Mouse (Mus musculus) MEL (cell line): ENCODE measurements around the gene Pfn1. TPM values are rescaled to one million over a fixed set of nuclear protein-coding genes. Genes with fewer than 3 reads are reported as not detected.

Source experiments
- DNase-seq: peaks from one replicate; pipeline ENCODE4 v3.0.0; 2011; ENCODE audit warnings: low read depth, low spot score
- H3K27ac ChIP-seq: 2 replicates; pipeline ENCODE4 v1.5.1; 2012; ENCODE audit warnings: low read depth, mild to moderate bottlenecking, control low read depth, low read length, moderate library complexity; ENCODE audit not compliant: control insufficient read depth
- H3K27me3 ChIP-seq, 2 experiments: fragments of 150-350 bp in 1 of 2; sonication (generic) in 1 of 2; 2 replicates each; pipeline ENCODE4 v1.6.1; 2012; ENCODE audit warnings: low read length in 2 of 2, mild to moderate bottlenecking in 2 of 2, improper control_type of control experiment in 1 of 2, moderate library complexity in 1 of 2; ENCODE audit not compliant: insufficient read depth in 2 of 2, control insufficient read depth in 1 of 2
- H3K36me3 ChIP-seq, 2 experiments: 2 replicates each; pipeline ENCODE4 v1.6.1; 2012 to 2014; ENCODE audit warnings: low read length in 2 of 2, improper control_type of control experiment in 1 of 2, inconsistent platforms in 1 of 2, mild to moderate bottlenecking in 1 of 2; ENCODE audit not compliant: insufficient read depth in 2 of 2, control insufficient read depth in 1 of 2
- H3K4me1 ChIP-seq, 2 experiments: fragments of 150-350 bp in 1 of 2; sonication (generic) in 1 of 2; 2 replicates each; pipeline ENCODE4 v1.6.1; 2012; ENCODE audit warnings: low read length in 2 of 2, improper control_type of control experiment in 1 of 2, mild to moderate bottlenecking in 1 of 2; ENCODE audit not compliant: insufficient read depth in 2 of 2, control insufficient read depth in 1 of 2
- H3K4me3 ChIP-seq, 2 experiments: fragments of 150-350 bp in 1 of 2; sonication (generic) in 1 of 2; 2 replicates each; pipeline ENCODE4 v1.5.1; 2012; ENCODE audit warnings: low read depth in 2 of 2, low read length in 2 of 2, mild to moderate bottlenecking in 2 of 2, moderate library complexity in 2 of 2, control low read depth in 1 of 2, improper control_type of control experiment in 1 of 2; ENCODE audit not compliant: control insufficient read depth in 1 of 2, insufficient read depth in 1 of 2
- H3K79me2 ChIP-seq: 2 replicates; pipeline ENCODE4 v1.6.1; 2012; ENCODE audit warnings: mild to moderate bottlenecking, low read length, moderate library complexity; ENCODE audit not compliant: control insufficient read depth, poor library complexity, insufficient read depth
- H3K9ac ChIP-seq: 2 replicates; pipeline ENCODE4 v1.6.1; 2012; ENCODE audit warnings: low read depth, mild to moderate bottlenecking, control low read depth, low read length, moderate library complexity; ENCODE audit not compliant: control insufficient read depth, poor library complexity, severe bottlenecking
- H3K9me3 ChIP-seq: fragments of 150-350 bp; sonication (generic); replicated peaks from 2 replicates; pipeline ENCODE4 v1.6.1; 2012; ENCODE audit warnings: mild to moderate bottlenecking, low read length, improper control_type of control experiment, moderate library complexity; ENCODE audit not compliant: insufficient read depth
- CHD1 ChIP-seq: IDR thresholded peaks from 2 replicates; pipeline ENCODE4 v1.6.1; 2012; ENCODE audit warnings: low read depth, mild to moderate bottlenecking, inconsistent platforms, low read length, improper control_type of control experiment
- CTCF ChIP-seq, 3 experiments: IDR thresholded peaks in 2 of 3; conservative IDR thresholded peaks in 1 of 3; 2 replicates each; pipeline ENCODE4 v1.5.1; 2011 to 2012; ENCODE audit warnings: low read length in 3 of 3, low read depth in 2 of 3, mild to moderate bottlenecking in 2 of 3, improper control_type of control experiment in 1 of 3, inconsistent platforms in 1 of 3, mixed read lengths in 1 of 3, moderate library complexity in 1 of 3; ENCODE audit not compliant: control insufficient read depth in 1 of 3, insufficient read depth in 1 of 3, poor library complexity in 1 of 3, severe bottlenecking in 1 of 3
- EP300 ChIP-seq, 2 experiments: IDR thresholded peaks; 2 replicates each; pipeline ENCODE4 v1.6.1; 2011; ENCODE audit warnings: improper control_type of control experiment in 2 of 2, low read length in 2 of 2, low read depth in 1 of 2, mild to moderate bottlenecking in 1 of 2
- ETS1 ChIP-seq: IDR thresholded peaks from 2 replicates; pipeline ENCODE4 v1.6.1; 2012; ENCODE audit warnings: low read depth, mild to moderate bottlenecking, inconsistent platforms, low read length, improper control_type of control experiment, moderate library complexity
- GABPA ChIP-seq: IDR thresholded peaks from 2 replicates; pipeline ENCODE4 v1.6.1; 2012; ENCODE audit warnings: low read depth, mild to moderate bottlenecking, inconsistent platforms, low read length, improper control_type of control experiment, moderate library complexity
- HCFC1 ChIP-seq: IDR thresholded peaks from 2 replicates; pipeline ENCODE4 v1.6.1; 2012; ENCODE audit warnings: low read depth, mild to moderate bottlenecking, inconsistent platforms, low read length, improper control_type of control experiment, moderate library complexity
- JUND ChIP-seq: IDR thresholded peaks from 2 replicates; pipeline ENCODE4 v1.6.1; 2011; ENCODE audit warnings: low read depth, mild to moderate bottlenecking, improper control_type of control experiment, low read length
- MAFK ChIP-seq: IDR thresholded peaks from 2 replicates; pipeline ENCODE4 v1.6.1; 2011; ENCODE audit warnings: low read depth, mild to moderate bottlenecking, low read length, improper control_type of control experiment, borderline replicate concordance
- MAX ChIP-seq: IDR thresholded peaks from 2 replicates; pipeline ENCODE4 v1.6.1; 2011; ENCODE audit warnings: low read length, improper control_type of control experiment
- MAZ ChIP-seq: IDR thresholded peaks from 2 replicates; pipeline ENCODE4 v1.6.1; 2012; ENCODE audit warnings: low read depth, mild to moderate bottlenecking, inconsistent platforms, low read length, improper control_type of control experiment
- MEF2A ChIP-seq: IDR thresholded peaks from 2 replicates; pipeline ENCODE4 v1.6.1; 2014; ENCODE audit warnings: low read depth, mild to moderate bottlenecking, inconsistent platforms, low read length, improper control_type of control experiment; ENCODE audit not compliant: poor library complexity, insufficient replicate concordance, severe bottlenecking; ENCODE audit errors: extremely low read depth
- MXI1 ChIP-seq: IDR thresholded peaks from 2 replicates; pipeline ENCODE4 v1.6.1; 2011; ENCODE audit warnings: mild to moderate bottlenecking, low read depth, low read length, improper control_type of control experiment
- MYC ChIP-seq: IDR thresholded peaks from 2 replicates; pipeline ENCODE4 v1.6.1; 2011; ENCODE audit warnings: low read depth, mild to moderate bottlenecking, low read length, improper control_type of control experiment, moderate library complexity
- NELFE ChIP-seq: IDR thresholded peaks from 2 replicates; pipeline ENCODE4 v1.6.1; 2011; ENCODE audit warnings: low read depth, low read length, improper control_type of control experiment
- RAD21 ChIP-seq: IDR thresholded peaks from 2 replicates; pipeline ENCODE4 v1.6.1; 2011; ENCODE audit warnings: mild to moderate bottlenecking, low read depth, low read length, improper control_type of control experiment
- SMC3 ChIP-seq: IDR thresholded peaks from 2 replicates; pipeline ENCODE4 v1.6.1; 2011; ENCODE audit warnings: low read depth, low read length, improper control_type of control experiment
- TAL1 ChIP-seq: IDR thresholded peaks from 2 replicates; pipeline ENCODE4 v1.6.1; 2012; ENCODE audit warnings: mild to moderate bottlenecking, inconsistent platforms, low read length, moderate library complexity, mixed read lengths
- TBP ChIP-seq: IDR thresholded peaks from 2 replicates; pipeline ENCODE4 v1.8.0; 2011; ENCODE audit warnings: low read depth, low read length, improper control_type of control experiment
- TCF12 ChIP-seq: IDR thresholded peaks from 2 replicates; pipeline ENCODE4 v1.6.1; 2014; ENCODE audit warnings: low read depth, mild to moderate bottlenecking, inconsistent platforms, low read length, improper control_type of control experiment, moderate library complexity
- UBTF ChIP-seq: IDR thresholded peaks from 2 replicates; pipeline ENCODE4 v1.6.1; 2012; ENCODE audit warnings: low read depth, mild to moderate bottlenecking, inconsistent platforms, low read length, improper control_type of control experiment, moderate library complexity, borderline replicate concordance; ENCODE audit not compliant: insufficient read depth
- USF2 ChIP-seq, 2 experiments: IDR thresholded peaks; 2 replicates each; pipeline ENCODE4 v1.6.1; 2011 to 2012; ENCODE audit warnings: improper control_type of control experiment in 2 of 2, low read length in 2 of 2, borderline replicate concordance in 1 of 2, inconsistent platforms in 1 of 2, low read depth in 1 of 2, mild to moderate bottlenecking in 1 of 2; ENCODE audit not compliant: insufficient read depth in 1 of 2
- ZC3H11A ChIP-seq: IDR thresholded peaks from 2 replicates; pipeline ENCODE4 v1.6.1; 2012; ENCODE audit warnings: low read depth, mild to moderate bottlenecking, inconsistent platforms, low read length, improper control_type of control experiment
- ZNF384 ChIP-seq: IDR thresholded peaks from 2 replicates; pipeline ENCODE4 v1.6.1; 2012; ENCODE audit warnings: low read depth, mild to moderate bottlenecking, inconsistent platforms, low read length, improper control_type of control experiment
- polyA plus RNA-seq, 2 experiments: library from polyadenylated mRNA; stranded (reverse) in 1 of 2; unstranded in 1 of 2; fragments of >175 nt in 1 of 2; fragments of >200 nt in 1 of 2; gene quantifications; 2 replicates each; pipeline versions ENCODE4 v1.2.1 to v1.2.4; 2012; ENCODE audit warnings: low replicate concordance in 2 of 2, low read depth in 1 of 2; ENCODE audit not compliant: insufficient read length in 2 of 2, insufficient read depth in 1 of 2, missing spikeins in 1 of 2
- total RNA-seq: library from RNA; depleted of rRNA; stranded (reverse); fragments of 300-350 nt; gene quantifications from 2 replicates; pipeline ENCODE4 v1.2.3, GENCODE M21; 2012

The Pfn1 gene
- total and polyA plus RNA-seq, 3 experiments, result 1,332 to 5,980 (median 2,392) TPM

- H3K9ac ChIP-seq, result peak overlapping the region; percentile 90
- no peaks in the 10 kb centered on the region for H3K27me3 ChIP-seq
- peaks cover 18% of the 10 kb centered on the region for H3K79me2 ChIP-seq
- no peak overlapping the region for H3K4me3 ChIP-seq
- no peaks in the 10 kb centered on the region for H3K9me3 ChIP-seq
- no peak for TF ChIP-seq MAFK
- no peak for TF ChIP-seq ETS1
- TF ChIP-seq ZC3H11A, result no peak
- no peak for TF ChIP-seq JUND
- TF ChIP-seq USF2 (IDR thresholded peaks at IDR 0.05; ENCODE audit: borderline replicate concordance in 1 of 2, insufficient read depth in 1 of 2, low read depth in 1 of 2, low read length in 2 of 2), result no peak
- no peak for TF ChIP-seq TBP
- no peak for TF ChIP-seq UBTF
- peaks cover 2 to 24% of the 10 kb centered on the region in 2 experiments; a peak in 3 of 4 replicates for H3K4me1 ChIP-seq
- DNase-seq, result no peak
- peaks cover 0 to 11% of the 10 kb centered on the region in 2 experiments; a peak in 2 of 4 replicates for H3K36me3 ChIP-seq
- no peak overlapping the region for H3K27ac ChIP-seq
Measured at GRCm38 (mm10) chr11:70670483-70670882, 16.0 kb upstream of the Pfn1 start.

- Histone ChIP-seq H3K9ac (peak overlapping the region; percentile 90), H3K79me2 (peaks cover 18% of the 10 kb centered on the region), H3K4me3 (peak overlapping the region; percentile 75 to 87), H3K27ac (peak overlapping the region; percentile 97), H3K9me3 (no peaks in the 10 kb centered on the region), H3K36me3 (peaks cover 0 to 11% of the 10 kb centered on the region in 2 experiments; a peak in 2 of 4 replicates), H3K27me3 (no peaks in the 10 kb centered on the region), H3K4me1 (peaks cover 2 to 24% of the 10 kb centered on the region in 2 experiments; a peak in 3 of 4 replicates)
- DNase-seq, result peak; percentile 94
- TF ChIP-seq MAZ (peak; percentile 86), ZNF384 (no peak), MYC (peak; percentile 48; the same call in 1 of the 2 replicates), MAX (0 out of 2 replicates have a peak, but pooled peaks have one; percentile 56), TAL1 (no peak), MEF2A (no peak), ZC3H11A (peak; percentile 20; the same call in 1 of the 2 replicates), CHD1 (no peak), NELFE (peak; percentile 50; the same call in 1 of the 2 replicates), TCF12 (peak; percentile 46; the same call in 1 of the 2 replicates), ETS1 (0 out of 2 replicates have a peak, but pooled peaks have one; percentile 24), CTCF (IDR thresholded peaks at IDR 0.05 in 2 of 3, conservative IDR thresholded peaks at IDR 0.05 in 1 of 3; ENCODE audit: control insufficient read depth in 1 of 3, insufficient read depth in 1 of 3, low read depth in 2 of 3, low read length in 3 of 3, poor library complexity in 1 of 3, severe bottlenecking in 1 of 3) (peak; percentile 47 to 83 (median 78); a peak in 5 of 6 replicates), RAD21 (peak; percentile 39), SMC3 (peak; percentile 65), TBP (peak; percentile 49), GABPA (no peak), EP300 (IDR thresholded peaks at IDR 0.05; ENCODE audit: low read depth in 1 of 2, low read length in 2 of 2) (no peak; a peak in 1 of 4 replicates), MXI1 (peak; percentile 35; the same call in 1 of the 2 replicates), HCFC1 (peak; percentile 52)
Measured at GRCm38 (mm10) chr11:70669582-70670345, 15.3 kb upstream of the Pfn1 start.
